Mouse (Mus musculus): ENCODE data around the gene Olfr1177-ps. TPM values are rescaled to one million over a fixed set of nuclear protein-coding genes. Genes with fewer than 3 reads are reported as not detected.

Olfr1177-ps gene
- polyA plus RNA-seq (2012; ENCODE audit: low replicate concordance): not detected in 2 replicates

DNA sequence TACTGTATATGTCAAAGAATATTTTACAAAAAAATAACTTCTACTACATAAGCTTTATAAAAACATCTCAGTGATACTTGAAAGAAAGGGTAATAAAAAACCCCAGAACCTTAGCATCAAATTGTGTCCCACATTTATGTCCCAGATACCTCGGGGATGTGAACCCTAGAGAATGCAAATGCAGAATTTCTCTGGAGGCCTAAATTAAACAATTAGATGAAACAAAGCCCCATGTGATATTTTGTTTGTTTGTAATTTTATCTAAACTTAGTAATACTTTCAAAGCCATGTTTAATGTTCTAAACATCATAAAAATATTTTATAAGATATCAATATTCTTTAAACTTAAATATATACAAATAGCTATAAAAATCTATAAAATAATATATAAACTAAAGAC, at the start of gene Olfr1177-ps:
Gene Olfr1177-ps, minus strand, starts transcription at position 101 of the 400 bp plus-strand sequence.

DNA sequence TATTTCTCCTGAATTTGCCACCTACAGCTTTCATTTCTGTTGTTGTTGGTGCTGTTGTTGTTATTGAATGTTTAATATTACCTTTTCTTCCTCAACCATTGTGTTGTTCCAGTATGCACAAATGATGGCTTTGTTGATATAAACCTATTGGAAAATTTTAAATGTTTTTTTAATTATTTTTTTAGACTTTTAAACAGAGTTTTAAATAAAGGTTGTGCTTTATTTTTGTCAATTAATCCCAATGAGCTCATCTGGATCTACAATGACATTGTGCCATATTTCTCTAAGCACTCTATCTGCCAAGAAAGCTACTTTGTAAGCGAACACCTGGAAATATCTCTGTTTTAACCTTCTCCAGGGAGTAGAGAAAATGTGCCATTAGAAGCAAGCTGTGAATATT, 40.5 kb upstream of the Olfr1177-ps start, which contains the start of gene Olfr1178:
Gene Olfr1178, plus strand, starts transcription at position 301 of the 400 bp plus-strand sequence.

DNA sequence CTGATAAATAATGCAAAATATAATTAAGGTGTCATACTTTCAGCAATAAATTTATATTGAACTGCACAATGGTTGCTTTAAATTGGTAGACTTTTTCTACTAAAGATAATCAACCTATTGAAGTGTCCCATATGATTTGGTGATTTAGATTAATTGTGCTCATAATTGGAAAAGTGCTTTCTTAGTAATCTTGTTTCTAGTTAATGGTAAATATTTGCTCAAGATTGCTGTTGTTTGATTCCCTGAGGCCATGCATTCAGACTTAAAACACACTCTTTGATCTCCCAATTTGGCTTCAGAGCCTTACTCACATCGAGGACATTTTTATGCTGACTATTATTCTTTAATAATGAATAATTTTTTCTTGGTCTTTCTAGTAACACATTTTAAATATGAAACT, 9.9 kb downstream of the Olfr1177-ps start, which contains the start of gene Olfr1176:
Gene Olfr1176, plus strand, starts transcription at position 301 of the 400 bp plus-strand sequence.

DNA sequence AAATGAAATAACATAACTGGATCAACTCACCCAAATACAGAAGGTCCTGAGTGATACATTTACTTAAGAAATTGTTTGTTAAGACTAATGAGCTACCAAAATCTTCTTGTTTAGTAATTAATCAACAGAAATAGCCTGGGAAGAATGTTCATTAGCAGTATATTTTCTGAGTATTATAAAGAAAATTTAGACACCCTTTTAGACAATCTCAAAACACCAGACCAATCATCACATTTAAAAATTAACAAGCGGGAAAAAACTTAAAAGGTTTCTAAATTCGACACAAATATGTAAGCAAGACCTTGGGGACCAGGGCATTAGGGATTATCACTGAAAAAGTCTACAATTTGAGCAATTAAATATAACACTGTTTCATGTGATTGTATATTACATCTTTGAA, 19.2 kb downstream of the Olfr1177-ps start, which contains the start of gene Olfr1175-ps:
Gene Olfr1175-ps, minus strand, starts transcription at position 101 of the 400 bp plus-strand sequence.

DNA sequence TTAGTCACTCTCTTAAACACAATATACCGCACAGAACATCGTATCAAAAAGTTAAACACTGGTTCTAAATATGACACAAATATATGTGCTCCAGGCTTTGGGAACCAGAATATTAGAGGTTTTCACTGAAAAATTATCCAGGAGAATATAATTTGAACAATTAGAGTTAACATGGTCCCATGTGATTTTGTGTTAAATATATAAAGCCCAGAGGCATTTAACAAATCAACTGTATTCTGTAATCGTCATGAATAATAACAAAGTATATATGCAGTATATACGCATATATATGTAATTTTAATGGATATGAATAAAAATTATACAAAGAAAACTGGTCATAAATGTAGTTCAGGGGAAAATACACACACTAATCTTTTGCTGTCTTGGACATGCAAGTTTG, 31.3 kb downstream of the Olfr1177-ps start, which contains the start of gene Olfr1174-ps:
Gene Olfr1174-ps, minus strand, starts transcription at position 101 of the 400 bp plus-strand sequence.

Other genes with a start within 250 kb of the Olfr1177-ps start
- not detected in 2 replicates for gene Olfr1166, start 218.2 kb downstream of the Olfr1177-ps start, polyA plus RNA-seq (2012; ENCODE audit: low replicate concordance)
- not detected in 2 replicates for gene Olfr1167, start 191.3 kb downstream of the Olfr1177-ps start, polyA plus RNA-seq (2012; ENCODE audit: low replicate concordance)
- not detected in 2 replicates for gene Olfr1168, start 164.6 kb downstream of the Olfr1177-ps start, polyA plus RNA-seq (2012; ENCODE audit: low replicate concordance)
- not detected in 2 replicates for gene Olfr1170, start 118.2 kb downstream of the Olfr1177-ps start, polyA plus RNA-seq (2012; ENCODE audit: low replicate concordance)
- gene Olfr1173, start 66.6 kb downstream of the Olfr1177-ps start, polyA plus RNA-seq (2012; ENCODE audit: low replicate concordance): not detected in 2 replicates
- not detected in 2 replicates for gene Olfr1174-ps, start 31.4 kb downstream of the Olfr1177-ps start, polyA plus RNA-seq (2012; ENCODE audit: low replicate concordance)
- gene Olfr1175-ps, start 19.3 kb downstream of the Olfr1177-ps start, polyA plus RNA-seq (2012; ENCODE audit: low replicate concordance): not detected in 2 replicates
- not detected in 2 replicates for gene Olfr1176, start 9.8 kb downstream of the Olfr1177-ps start, polyA plus RNA-seq (2012; ENCODE audit: low replicate concordance)
- gene Olfr1178, start 40.6 kb upstream of the Olfr1177-ps start, polyA plus RNA-seq (2012; ENCODE audit: low replicate concordance): not detected in 2 replicates
- gene Olfr1179, start 60.0 kb upstream of the Olfr1177-ps start, polyA plus RNA-seq (2012; ENCODE audit: low replicate concordance): not detected in 2 replicates
- not detected in 2 replicates for gene Olfr1180, start 72.7 kb upstream of the Olfr1177-ps start, polyA plus RNA-seq (2012; ENCODE audit: low replicate concordance)
- not detected in 2 replicates for gene Olfr1181, start 79.7 kb upstream of the Olfr1177-ps start, polyA plus RNA-seq (2012; ENCODE audit: low replicate concordance)
- not detected in 2 replicates for gene Gm13757, start 102.6 kb upstream of the Olfr1177-ps start, polyA plus RNA-seq (2012; ENCODE audit: low replicate concordance)
- gene Olfr1183, start 108.4 kb upstream of the Olfr1177-ps start, polyA plus RNA-seq (2012; ENCODE audit: low replicate concordance): not detected in 2 replicates
- not detected in 2 replicates for gene Olfr1184, start 137.1 kb upstream of the Olfr1177-ps start, polyA plus RNA-seq (2012; ENCODE audit: low replicate concordance)
- gene Olfr1185-ps1, start 146.8 kb upstream of the Olfr1177-ps start, polyA plus RNA-seq (2012; ENCODE audit: low replicate concordance): not detected in 2 replicates
- gene Olfr1186, start 172.1 kb upstream of the Olfr1177-ps start, polyA plus RNA-seq (2012; ENCODE audit: low replicate concordance): not detected in 2 replicates
- gene Olfr1188, start 210.4 kb upstream of the Olfr1177-ps start, polyA plus RNA-seq (2012; ENCODE audit: low replicate concordance): not detected in 2 replicates
- gene Olfr1189, start 240.0 kb upstream of the Olfr1177-ps start, polyA plus RNA-seq (2012; ENCODE audit: low replicate concordance): not detected in 2 replicates

Data from leukemia stem cell, adult 10-12 weeks (primary cell).